Mouse (Mus musculus): ENCODE measurements around the gene C2.
"Not testable (repeated sequence)": the region's sequence is repeated elsewhere in the genome, so short reads cannot be mapped to it uniquely, and the experiment has no call there.

C2 gene

DNA sequence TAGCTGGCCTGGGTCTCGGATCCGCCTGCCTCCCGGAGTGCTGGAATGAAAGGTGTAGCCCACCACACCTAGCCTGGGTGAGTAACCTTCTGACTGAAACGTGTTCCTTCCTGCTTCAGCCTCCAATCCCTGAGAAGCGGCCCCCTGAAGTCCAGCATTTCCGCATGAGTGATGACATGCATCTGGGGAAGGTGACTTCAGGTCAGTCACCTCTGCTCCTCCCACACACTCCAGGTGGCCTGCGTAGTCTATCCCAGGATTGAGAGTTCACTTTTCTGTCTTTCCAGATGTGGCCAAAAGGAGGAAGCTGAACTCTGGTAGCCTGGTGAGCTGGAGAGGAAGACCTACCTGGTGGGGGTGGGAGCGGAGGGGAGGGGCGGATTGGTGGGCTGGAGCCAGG is 4.8 kb upstream of the C2 start:
- DNase-seq = no peak

DNA sequence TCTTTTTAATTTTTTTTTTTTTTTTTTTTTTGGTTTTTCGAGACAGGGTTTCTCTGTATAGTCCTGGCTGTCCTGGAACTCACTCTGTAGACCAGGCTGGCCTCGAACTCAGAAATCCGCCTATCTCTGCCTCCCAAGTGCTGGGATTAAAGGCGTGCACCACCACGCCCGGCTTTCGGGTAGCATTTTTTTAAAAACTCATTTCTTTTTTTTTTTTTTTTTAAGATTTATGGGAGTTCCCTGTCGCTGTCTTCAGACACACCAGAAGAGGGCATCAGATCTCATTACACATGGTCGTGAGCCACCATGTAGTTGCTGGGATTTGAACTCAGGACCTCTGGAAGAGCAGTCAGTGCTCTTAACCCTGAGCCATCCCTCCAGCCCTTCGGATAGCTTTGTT is 3.9 kb upstream of the C2 start:
- DNase-seq = not testable (repeated sequence)

DNA sequence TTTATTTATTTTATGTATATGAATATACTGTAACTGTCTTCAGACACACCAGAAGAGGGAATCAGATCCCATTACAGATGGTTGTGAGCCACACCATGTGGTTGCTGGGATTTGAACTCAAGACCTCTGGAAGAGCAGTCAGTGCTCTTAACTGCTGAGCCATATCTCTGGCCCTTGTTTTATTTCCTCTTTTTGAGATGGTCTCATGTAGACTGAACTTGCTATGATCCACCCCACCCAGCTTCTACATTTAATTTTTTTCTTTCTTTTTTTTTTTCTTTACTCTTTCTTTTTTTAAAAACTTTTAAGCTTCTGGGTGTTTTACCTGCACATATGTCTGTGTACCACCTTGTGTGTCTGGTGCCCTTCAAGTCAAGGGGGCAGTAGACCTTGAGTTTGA is 2.8 kb upstream of the C2 start:
- DNase-seq = not testable (repeated sequence)

- DNase-seq = no peak
These were observed 1.8 kb upstream of the C2 start for GRCm38 (mm10) chr17:34899890-34900243.

DNA sequence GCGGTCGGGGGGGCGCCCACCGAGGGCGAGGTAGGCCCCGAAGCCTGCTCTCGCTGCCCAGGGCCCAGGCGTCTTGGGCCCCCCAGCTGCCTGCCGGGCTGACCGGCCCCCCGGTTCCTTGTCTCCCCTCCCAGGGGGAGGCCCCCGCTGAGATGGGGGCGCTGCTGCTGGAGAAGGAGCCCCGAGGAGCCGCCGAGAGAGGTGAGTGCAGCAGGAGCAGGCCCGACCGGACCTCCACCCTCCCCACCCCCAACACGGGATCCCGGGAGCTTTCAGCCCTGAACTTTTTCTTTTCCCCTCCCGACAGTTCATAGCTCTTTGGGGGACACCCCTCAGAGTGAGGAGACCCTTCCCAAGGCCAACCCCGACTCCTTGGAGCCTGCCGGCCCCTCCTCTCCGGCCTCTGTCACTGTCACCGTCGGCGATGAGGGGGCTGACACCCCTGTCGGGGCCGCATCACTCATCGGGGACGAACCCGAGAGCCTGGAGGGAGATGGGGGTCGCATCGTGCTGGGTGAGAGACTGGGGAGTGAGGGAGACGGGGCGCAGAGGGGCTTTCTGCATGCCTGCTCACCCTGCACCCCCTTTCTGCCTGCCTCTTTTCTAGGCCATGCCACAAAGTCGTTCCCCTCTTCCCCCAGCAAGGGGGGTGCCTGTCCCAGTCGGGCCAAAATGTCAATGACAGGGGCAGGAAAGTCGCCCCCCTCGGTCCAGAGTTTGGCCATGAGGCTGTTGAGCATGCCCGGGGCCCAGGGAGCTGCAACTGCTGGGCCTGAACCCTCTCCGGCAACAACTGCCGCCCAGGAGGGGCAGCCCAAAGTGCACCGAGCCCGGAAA is 1.2 kb upstream of the C2 start:
- peak; percentile 44 for DNase-seq

- DNase-seq = peak; percentile 60
These were observed 614 bp upstream of the C2 start for GRCm38 (mm10) chr17:34898706-34899052.

GRCm38 (mm10) chr17:34897373-34898159 is 499 bp downstream of the C2 start:
- peak; percentile 64 for DNase-seq

DNA sequence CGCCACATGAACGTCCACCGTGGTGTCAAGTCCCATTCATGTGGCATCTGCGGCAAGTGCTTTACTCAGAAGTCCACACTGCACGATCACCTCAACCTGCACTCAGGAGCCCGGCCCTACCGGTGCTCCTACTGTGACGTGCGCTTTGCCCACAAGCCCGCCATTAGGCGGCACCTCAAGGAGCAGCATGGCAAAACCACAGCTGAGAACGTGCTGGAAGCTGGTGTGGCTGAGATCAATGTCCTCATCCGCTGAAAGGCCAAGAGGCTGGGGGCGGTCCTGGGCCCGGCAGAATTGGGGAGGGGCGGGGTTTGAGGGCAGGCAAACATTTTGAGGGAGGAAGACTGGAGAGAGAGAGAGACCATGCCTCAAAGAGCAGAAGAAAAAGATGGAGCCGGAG is 1.7 kb downstream of the C2 start:
- no peak for DNase-seq

DNA sequence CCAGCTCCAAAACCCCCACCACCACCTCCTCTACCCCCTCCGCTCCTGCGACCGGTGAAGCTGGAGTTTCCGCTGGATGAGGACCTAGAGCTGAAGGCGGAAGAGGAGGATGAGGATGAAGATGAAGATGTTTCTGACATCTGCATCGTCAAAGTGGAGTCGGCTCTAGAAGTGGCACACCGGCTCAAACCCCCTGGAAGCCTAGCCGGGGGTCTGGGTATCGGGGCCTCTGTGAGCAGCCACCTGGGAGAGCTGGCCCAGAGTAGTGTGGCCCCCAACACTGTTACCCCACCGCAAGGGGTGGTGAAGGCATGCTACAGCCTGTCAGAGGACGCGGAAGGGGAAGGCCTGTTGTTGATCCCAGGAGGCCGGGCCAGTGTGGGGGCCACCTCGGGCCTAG is 2.3 kb downstream of the C2 start:
- no peak for DNase-seq

- peak; percentile 66 for DNase-seq
These were observed 3.1 kb downstream of the C2 start for GRCm38 (mm10) chr17:34894801-34895530.

GRCm38 (mm10) chr17:34894074-34894597 is 3.9 kb downstream of the C2 start:
- peak; percentile 98 for DNase-seq

DNA sequence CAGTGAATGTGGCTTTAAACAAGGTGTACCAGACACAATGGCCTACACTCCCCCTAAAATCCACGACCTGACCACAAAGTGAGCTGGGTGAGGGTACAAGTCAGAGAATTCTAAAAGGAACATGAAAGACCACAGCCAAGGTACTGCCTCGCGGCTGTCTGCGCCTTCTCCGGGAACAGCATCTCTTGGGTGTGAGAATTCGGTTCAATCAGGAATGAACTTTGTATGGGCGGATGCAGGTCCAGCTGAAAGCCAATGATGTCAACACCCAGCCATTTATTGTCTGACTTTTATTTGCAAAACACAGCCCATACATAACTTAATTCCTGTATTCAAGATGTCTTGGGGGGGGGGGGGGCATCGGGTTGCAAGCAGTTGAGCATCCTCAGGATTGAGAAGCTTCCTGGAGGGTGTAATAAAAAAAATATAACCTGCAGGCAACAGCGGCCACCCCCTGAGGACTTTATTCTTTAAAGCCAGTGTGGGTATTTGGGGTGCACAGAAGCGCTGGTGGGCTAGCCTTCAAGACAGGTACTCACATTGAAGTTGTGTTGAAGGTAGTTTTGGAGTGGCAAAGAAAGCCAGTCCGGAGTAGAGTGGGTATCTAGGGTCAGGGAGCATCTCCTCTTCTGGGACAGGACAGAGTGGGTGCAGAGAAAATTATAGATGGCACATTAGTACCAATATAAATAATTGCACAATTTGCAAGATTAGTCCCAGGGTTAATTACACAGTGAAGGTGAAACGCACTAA is 4.8 kb downstream of the C2 start:
- DNase-seq = no peak

DNA sequence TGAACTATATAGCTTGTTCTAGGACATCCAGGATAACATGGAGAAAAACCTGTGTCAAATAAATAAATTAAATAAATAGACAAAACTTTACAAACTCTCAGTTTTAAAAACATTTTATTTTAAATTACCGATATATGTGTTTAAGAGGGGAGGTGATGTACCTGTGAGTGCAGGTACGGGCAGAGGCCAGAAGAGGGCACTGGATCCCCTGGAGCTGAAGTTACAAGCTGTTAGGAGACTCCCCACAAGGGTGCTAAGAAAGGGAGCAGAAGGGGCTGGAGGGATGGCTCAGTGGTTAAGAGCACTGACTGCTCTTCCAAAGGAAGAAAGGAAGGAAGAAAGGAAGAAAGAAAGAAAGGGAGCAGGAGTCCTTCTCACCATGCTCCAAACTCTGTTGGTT is 6.7 kb downstream of the C2 start:
- DNase-seq = no peak

- no peak for DNase-seq
These were observed 7.9 kb downstream of the C2 start for GRCm38 (mm10) chr17:34890074-34890743.

DNA sequence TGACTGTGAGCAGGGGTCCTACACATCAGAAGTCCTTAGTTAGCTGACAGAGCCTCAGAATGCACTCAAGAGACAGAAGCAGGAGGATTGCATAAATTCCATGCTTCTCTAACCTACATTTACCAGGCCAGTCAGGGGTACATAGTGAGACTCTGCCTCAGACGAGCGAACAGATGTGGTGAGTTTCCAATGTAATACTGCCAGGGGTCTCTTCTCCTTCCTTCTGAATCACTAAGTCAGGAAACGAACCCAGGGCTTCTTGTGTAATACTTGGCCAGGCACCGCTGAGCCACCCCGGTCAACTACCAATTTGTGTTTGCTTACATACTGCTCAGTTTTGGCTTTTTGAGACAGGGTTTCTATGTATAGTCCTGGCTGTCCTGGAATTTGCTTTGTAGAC is 10.1 kb downstream of the C2 start:
- no peak for DNase-seq

DNA sequence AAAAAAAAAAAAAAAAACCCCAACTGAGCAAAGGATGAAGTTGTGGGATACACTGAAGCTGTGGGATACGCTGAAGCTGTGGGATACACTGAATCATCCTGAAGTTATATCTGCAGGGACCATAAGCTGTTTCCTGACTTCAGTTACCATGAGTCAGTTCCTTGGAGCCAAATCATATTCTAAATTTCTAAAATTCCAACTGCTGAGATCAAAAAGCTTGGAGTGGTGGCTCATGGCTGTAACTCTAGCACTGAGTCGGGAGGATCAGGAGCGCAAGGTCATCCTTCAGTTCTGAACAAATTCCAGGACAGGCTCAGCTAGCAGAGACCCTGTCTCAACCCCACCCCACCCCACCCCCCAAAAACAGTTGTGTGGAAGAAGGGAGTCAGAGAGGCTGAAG is 12.4 kb downstream of the C2 start:
- no peak for DNase-seq

- no peak for DNase-seq
These were observed 13.4 kb downstream of the C2 start for GRCm38 (mm10) chr17:34884704-34885103.

DNA sequence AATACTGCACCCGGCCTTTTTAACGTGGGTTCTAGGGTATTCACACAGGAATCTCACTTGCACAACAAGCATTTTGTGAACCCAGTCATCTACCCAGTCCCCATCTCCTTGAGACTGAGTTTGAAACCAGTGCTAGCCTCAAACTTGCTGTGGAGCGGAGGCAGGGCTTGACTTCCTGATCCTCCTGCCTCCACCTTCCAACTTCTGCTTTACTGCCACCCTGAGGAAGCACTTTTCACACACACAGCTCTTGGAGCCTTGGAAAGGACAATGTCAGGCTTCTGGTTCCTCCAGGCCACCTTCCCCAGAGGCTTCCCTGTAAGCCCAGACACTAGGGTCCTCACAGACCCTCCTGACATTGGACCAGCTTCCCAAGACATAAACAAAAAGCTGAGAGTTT is 14.7 kb downstream of the C2 start:
- DNase-seq = no peak

DNA sequence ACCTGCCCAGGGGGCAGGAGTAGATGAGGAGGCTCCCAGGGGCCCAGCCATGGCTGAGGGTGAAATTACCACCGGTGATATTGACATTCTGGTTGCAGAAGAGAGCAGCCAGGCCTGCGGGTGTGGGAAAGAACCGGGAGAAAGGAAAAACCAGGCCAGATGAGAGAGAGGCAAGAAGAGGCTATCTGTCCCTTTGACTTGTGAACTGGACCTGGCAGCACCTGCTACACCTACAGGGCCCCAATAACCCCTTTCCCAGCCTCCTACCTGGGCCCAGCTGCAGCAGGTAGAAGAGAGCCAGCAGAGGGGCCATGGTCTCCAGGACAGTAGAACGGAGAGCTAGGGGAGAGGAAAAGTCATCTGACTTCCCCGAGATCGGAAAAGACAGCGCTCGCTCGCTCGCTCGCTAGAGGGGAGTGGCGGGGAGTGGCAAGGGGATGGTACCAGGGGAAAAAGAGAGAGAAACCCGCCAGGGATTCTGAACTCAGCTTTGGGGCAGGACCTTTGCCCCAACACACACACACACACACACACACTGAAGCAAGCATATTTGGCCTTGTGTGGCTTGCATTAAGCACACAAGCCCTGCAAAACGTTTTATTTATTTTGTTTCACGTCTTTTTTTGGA is 16.3 kb downstream of the C2 start, which contains the start of gene Gm20547:
Gm20547 (minus strand) TSS at position 360 of the 628 bp plus-strand sequence.
- no peak for DNase-seq

GRCm38 (mm10) chr17:34881166-34881565 is 16.9 kb downstream of the C2 start:
- no peak for DNase-seq

- no peak for DNase-seq
These were observed 18.7 kb downstream of the C2 start, which contains the start of gene Zbtb12 for GRCm38 (mm10) chr17:34879336-34879879. Gene Zbtb12 (plus strand): TSS chr17:34879483.

All from right cerebral cortex, postnatal 4 days (tissue).